Mouse (Mus musculus) CH12.LX (cell line): ENCODE results near the gene Tuba8. TPM values are rescaled to one million over a fixed set of nuclear protein-coding genes. Genes with fewer than 3 reads are reported as not detected.

Source experiments
- DNase-seq: peaks from one replicate; pipeline ENCODE4 v3.0.0-alpha.2; 2013; ENCODE audit errors: extremely low read depth
- H3K27ac ChIP-seq: 2 replicates; pipeline ENCODE4 v1.5.1; 2012; ENCODE audit warnings: low read depth, mild to moderate bottlenecking, control low read depth, moderate library complexity; ENCODE audit not compliant: insufficient read depth
- H3K27me3 ChIP-seq: replicated peaks from 2 replicates; pipeline ENCODE3; 2012; ENCODE audit warnings: inconsistent platforms
- H3K36me3 ChIP-seq, 2 experiments: replicated peaks in 1 of 2; 2 replicates each; pipeline versions ENCODE3 to v1.6.1; 2012; ENCODE audit warnings: inconsistent platforms in 1 of 2, low read length in 1 of 2, mild to moderate bottlenecking in 1 of 2, mixed read lengths in 1 of 2, moderate library complexity in 1 of 2; ENCODE audit not compliant: control insufficient read depth in 1 of 2, insufficient read depth in 1 of 2
- H3K4me1 ChIP-seq, 2 experiments: 2 replicates each; pipeline ENCODE4 v1.6.1; 2012; ENCODE audit warnings: inconsistent platforms in 1 of 2, moderate library complexity in 1 of 2; ENCODE audit not compliant: insufficient read depth in 2 of 2, control insufficient read depth in 1 of 2
- H3K4me2 ChIP-seq: 2 replicates; pipeline ENCODE4 v1.6.1; 2012; ENCODE audit warnings: low read depth, mild to moderate bottlenecking, control low read depth; ENCODE audit not compliant: poor library complexity, insufficient read depth, severe bottlenecking
- H3K4me3 ChIP-seq, 3 experiments: fragments of 150-350 bp in 1 of 3; sonication (generic) in 1 of 3; replicated peaks in 1 of 3; 2 replicates each; pipeline versions ENCODE3 to v1.5.1; 2011 to 2012; ENCODE audit warnings: low read depth in 2 of 3, low read length in 2 of 3, mild to moderate bottlenecking in 2 of 3, moderate library complexity in 2 of 3, control low read depth in 1 of 3, improper control_type of control experiment in 1 of 3, inconsistent platforms in 1 of 3, mixed read lengths in 1 of 3; ENCODE audit not compliant: poor library complexity in 1 of 3
- H3K79me2 ChIP-seq: replicated peaks from 2 replicates; pipeline ENCODE4 v1.6.1; 2012; ENCODE audit warnings: mild to moderate bottlenecking, moderate library complexity; ENCODE audit not compliant: control insufficient read depth, poor library complexity, insufficient read depth, severe bottlenecking; ENCODE audit errors: extremely low read depth
- H3K9ac ChIP-seq: 2 replicates; pipeline ENCODE4 v1.6.1; 2012; ENCODE audit warnings: low read depth, mild to moderate bottlenecking, control low read depth, moderate library complexity; ENCODE audit not compliant: insufficient read depth
- H3K9me3 ChIP-seq: replicated peaks from 2 replicates; pipeline ENCODE3; 2012; ENCODE audit warnings: low read length, inconsistent platforms, mixed read lengths
- CHD1 ChIP-seq: IDR thresholded peaks from 2 replicates; pipeline ENCODE4 v1.6.1; 2012; ENCODE audit warnings: low read depth, low read length, improper control_type of control experiment, inconsistent platforms
- CHD2 ChIP-seq: IDR thresholded peaks from 2 replicates; pipeline ENCODE4 v1.6.1; 2011; ENCODE audit warnings: low read length, improper control_type of control experiment
- ELF1 ChIP-seq: IDR thresholded peaks from 2 replicates; pipeline ENCODE4 v1.6.1; 2014; ENCODE audit warnings: low read depth, mild to moderate bottlenecking, inconsistent platforms, low read length, improper control_type of control experiment
- GABPA ChIP-seq: IDR thresholded peaks from 2 replicates; pipeline ENCODE4 v1.6.1; 2012; ENCODE audit warnings: low read depth, low read length, improper control_type of control experiment, inconsistent platforms; ENCODE audit not compliant: insufficient replicate concordance
- JUND ChIP-seq: conservative IDR thresholded peaks from 2 replicates; pipeline ENCODE4 v1.6.1; 2011; ENCODE audit warnings: low read depth, low read length, improper control_type of control experiment
- KAT2A ChIP-seq: IDR thresholded peaks from 2 replicates; pipeline ENCODE4 v1.6.1; 2012; ENCODE audit warnings: low read length, improper control_type of control experiment, inconsistent platforms; ENCODE audit not compliant: insufficient replicate concordance
- MAX ChIP-seq: IDR thresholded peaks from 2 replicates; pipeline ENCODE4 v1.6.1; 2011; ENCODE audit warnings: low read length, improper control_type of control experiment
- MEF2A ChIP-seq: IDR thresholded peaks from 2 replicates; pipeline ENCODE4 v1.6.1; 2014; ENCODE audit warnings: low read depth, mild to moderate bottlenecking, inconsistent platforms, low read length, improper control_type of control experiment, borderline replicate concordance
- MYC ChIP-seq: IDR thresholded peaks from 2 replicates; pipeline ENCODE4 v1.6.1; 2011; ENCODE audit warnings: low read depth, mild to moderate bottlenecking, improper control_type of control experiment, low read length
- NRF1 ChIP-seq: IDR thresholded peaks from 2 replicates; pipeline ENCODE4 v1.6.1; 2014; ENCODE audit warnings: low read depth, mild to moderate bottlenecking, inconsistent platforms, low read length, improper control_type of control experiment, moderate library complexity
- PAX5 ChIP-seq: IDR thresholded peaks from 2 replicates; pipeline ENCODE4 v1.6.1; 2012; ENCODE audit warnings: low read length, inconsistent platforms, mixed read lengths
- POLR2A ChIP-seq: IDR thresholded peaks from 2 replicates; pipeline ENCODE4 v1.6.1; 2011; ENCODE audit warnings: low read depth, mild to moderate bottlenecking, improper control_type of control experiment, low read length
- POLR2AphosphoS2 ChIP-seq: IDR thresholded peaks from 2 replicates; pipeline ENCODE4 v1.6.1; 2011; ENCODE audit warnings: low read depth, low read length, improper control_type of control experiment
- RAD21 ChIP-seq: IDR thresholded peaks from 2 replicates; pipeline ENCODE4 v1.6.1; 2011; ENCODE audit warnings: low read depth, mild to moderate bottlenecking, low read length, improper control_type of control experiment, moderate library complexity
- RCOR1 ChIP-seq: conservative IDR thresholded peaks from 2 replicates; pipeline ENCODE4 v1.6.1; 2012; ENCODE audit warnings: low read depth, mild to moderate bottlenecking, inconsistent platforms, low read length, improper control_type of control experiment
- SMC3 ChIP-seq: IDR thresholded peaks from 2 replicates; pipeline ENCODE4 v1.6.1; 2011; ENCODE audit warnings: low read depth, low read length, improper control_type of control experiment
- TBP ChIP-seq: conservative IDR thresholded peaks from 2 replicates; pipeline ENCODE4 v1.6.1; 2011; ENCODE audit warnings: low read depth, low read length, improper control_type of control experiment
- UBTF ChIP-seq: IDR thresholded peaks from 2 replicates; pipeline ENCODE4 v1.6.1; 2012; ENCODE audit warnings: low read depth, mild to moderate bottlenecking, inconsistent platforms, low read length, improper control_type of control experiment, moderate library complexity
- USF2 ChIP-seq: conservative IDR thresholded peaks from 2 replicates; pipeline ENCODE4 v1.6.1; 2011; ENCODE audit warnings: low read depth, low read length, improper control_type of control experiment
- ZC3H11A ChIP-seq: IDR thresholded peaks from 2 replicates; pipeline ENCODE4 v1.6.1; 2012; ENCODE audit warnings: low read depth, mild to moderate bottlenecking, inconsistent platforms, low read length, improper control_type of control experiment
- ZNF384 ChIP-seq: IDR thresholded peaks from 2 replicates; pipeline ENCODE4 v1.6.1; 2012; ENCODE audit warnings: low read depth, low read length, improper control_type of control experiment, inconsistent platforms
- dilution Hi-C: fragments of 300-500 bp; cut with MboI; formaldehyde crosslinking; loops from 2 replicates; pipeline ENCODE4 v1.14.3; 2020; ENCODE audit warnings: low sequenced_read_pairs; ENCODE audit not compliant: extremely low pct_unique_long_range_greater_than_20kb, extremely low pct_ligation_motif_present
- in situ Hi-C: fragments of 300-500 bp; cut with MboI; formaldehyde crosslinking; loops from 3 replicates; pipeline ENCODE4 v1.14.3; 2019; ENCODE audit warnings: low sequenced_read_pairs, low pct_ligation_motif_present, low pct_unique_long_range_greater_than_20kb, mixed read lengths
- polyA plus RNA-seq: library from polyadenylated mRNA; unstranded; fragments of >175 nt; gene quantifications from 2 replicates; pipeline ENCODE4 v1.2.1, GENCODE M21; 2012; ENCODE audit warnings: low read depth; ENCODE audit not compliant: insufficient read length
- total RNA-seq, 2 experiments: library from RNA; depleted of rRNA; stranded (reverse); fragments of 300-350 nt in 1 of 2; fragments of >200 nt in 1 of 2; gene quantifications; 2 replicates each; pipeline ENCODE4 v1.2.3; 2012 to 2014

The Tuba8 gene
- total and polyA plus RNA-seq, 3 experiments, result not detected

- Histone ChIP-seq H3K27ac (no peak overlapping the region), H3K27me3 (no peaks in the 10 kb centered on the region), H3K9ac (no peak overlapping the region), H3K9me3 (no peaks in the 10 kb centered on the region), H3K36me3 (no peaks in the 10 kb centered on the region), H3K4me1 (peaks cover 5 to 10% of the 10 kb centered on the region in 2 experiments; a peak in 3 of 4 replicates), H3K79me2 (no peaks in the 10 kb centered on the region), H3K4me2 (no peak overlapping the region), H3K4me3 (no peak overlapping the region)
- TF ChIP-seq MYC, result no peak
- TF ChIP-seq ELF1, result no peak
- TF ChIP-seq SMC3, result no peak
- TF ChIP-seq JUND, result no peak
- TF ChIP-seq RCOR1, result no peak
- no peak for TF ChIP-seq NRF1
- TF ChIP-seq RAD21, result no peak
- TF ChIP-seq CHD1, result no peak
- in situ Hi-C loops, result no loop called here
- DNase-seq, result no peak
- dilution Hi-C loops, result no loop called here
These were observed 44.4 kb upstream of the Tuba8 start for GRCm38 (mm10) chr6:121166098-121166552.

GRCm38 (mm10) chr6:121167381-121167975 lies 43.0 kb upstream of the Tuba8 start:
- in situ Hi-C loops (no loop called here), dilution Hi-C loops (no loop called here)
- TF ChIP-seq RCOR1 (no peak), USF2 (no peak), ZC3H11A (no peak), GABPA (no peak), TBP (no peak), PAX5 (no peak)
- DNase-seq, result no peak
- Histone ChIP-seq H3K27me3 (no peaks in the 10 kb centered on the region), H3K4me2 (no peak overlapping the region), H3K79me2 (no peaks in the 10 kb centered on the region), H3K9ac (no peak overlapping the region), H3K4me3 (no peak overlapping the region), H3K9me3 (no peaks in the 10 kb centered on the region), H3K27ac (no peak overlapping the region), H3K36me3 (no peaks in the 10 kb centered on the region), H3K4me1 (peaks cover 0 to 3% of the 10 kb centered on the region in 2 experiments; a peak in 2 of 4 replicates)

GRCm38 (mm10) chr6:121171102-121171501 lies 39.4 kb upstream of the Tuba8 start:
- no peaks in the 10 kb centered on the region for H3K79me2 ChIP-seq
- no peak overlapping the region for H3K9ac ChIP-seq
- no peak overlapping the region for H3K4me2 ChIP-seq
- TF ChIP-seq CHD2, result no peak
- TF ChIP-seq PAX5, result no peak
- no peak for TF ChIP-seq POLR2A
- TF ChIP-seq KAT2A, result no peak
- TF ChIP-seq MEF2A, result no peak
- TF ChIP-seq ZC3H11A, result no peak
- no peak for TF ChIP-seq SMC3
- no peak for TF ChIP-seq MAX
- TF ChIP-seq POLR2AphosphoS2, result no peak
- no peak for TF ChIP-seq ZNF384
- TF ChIP-seq USF2, result no peak
- no peak for TF ChIP-seq UBTF
- H3K36me3 ChIP-seq, result no peaks in the 10 kb centered on the region
- H3K4me3 ChIP-seq, result no peak overlapping the region
- no peaks in the 10 kb centered on the region for H3K9me3 ChIP-seq
- dilution Hi-C loops, result no loop called here
- no peak overlapping the region for H3K27ac ChIP-seq
- H3K4me1 ChIP-seq, result peaks cover 8 to 20% of the 10 kb centered on the region in 2 experiments
- no peaks in the 10 kb centered on the region for H3K27me3 ChIP-seq
- DNase-seq, result no peak
- in situ Hi-C loops, result no loop called here
